Mouse (Mus musculus) neural tube, embryonic 13.5 days (tissue): ENCODE measurements at regions not wholly inside any gene's neighbourhood (a gene's known extent, or its start where the extent isn't known, plus 50 kb on each side); places are given as distances from the start of the nearest gene placed in this dataset.

Source experiments
- ATAC-seq: fragments of 200-750 bp; cut with Nextera tagmentation; 2 replicates; pipeline ENCODE4 v1.8.0; 2017; ENCODE audit warnings: low read depth, mild to moderate bottlenecking, moderate TSS enrichment, moderate library complexity
- H3K27ac ChIP-seq: fragments of 300-500 bp; sonication (generic); replicated peaks from 2 replicates; pipeline ENCODE4 v1.5.1; 2015; ENCODE audit warnings: moderate library complexity, mild to moderate bottlenecking, inconsistent platforms
- H3K27me3 ChIP-seq: fragments of 300-500 bp; sonication (generic); 2 replicates; pipeline ENCODE4 v1.6.1; 2015; ENCODE audit warnings: mild to moderate bottlenecking, inconsistent platforms
- H3K36me3 ChIP-seq: fragments of 300-500 bp; sonication (generic); 2 replicates; pipeline ENCODE4 v1.6.1; 2015; ENCODE audit warnings: mild to moderate bottlenecking, inconsistent platforms
- H3K4me1 ChIP-seq: fragments of 300-500 bp; sonication (generic); replicated peaks from 2 replicates; pipeline ENCODE4 v1.6.1; 2015; ENCODE audit warnings: inconsistent platforms
- H3K4me2 ChIP-seq: fragments of 300-500 bp; sonication (generic); 2 replicates; pipeline ENCODE4 v1.6.1; 2015; ENCODE audit warnings: inconsistent platforms, mild to moderate bottlenecking, moderate library complexity
- H3K4me3 ChIP-seq: fragments of 300-500 bp; sonication (generic); 2 replicates; pipeline ENCODE4 v1.5.1; 2015; ENCODE audit warnings: mild to moderate bottlenecking, inconsistent platforms
- H3K9ac ChIP-seq: fragments of 300-500 bp; sonication (generic); 2 replicates; pipeline ENCODE4 v1.6.1; 2015; ENCODE audit warnings: moderate library complexity, mild to moderate bottlenecking, inconsistent platforms
- H3K9me3 ChIP-seq: fragments of 300-500 bp; sonication (generic); 2 replicates; pipeline ENCODE4 v1.6.1; 2016; ENCODE audit warnings: inconsistent platforms
- WGBS: fragments of 180-500 bp; shearing (Covaris S2); methylation state at CpG from one replicate; pipeline ENCODE4 v1.1.7; 2015; 5-methylcytosine and 5-hydroxymethylcytosine counted together

GRCm38 (mm10) chr6:98513217-98513616 is 170.7 kb upstream of the Gm765 start:
- H3K4me3 ChIP-seq, result no peak overlapping the region
- ATAC-seq, result no peak
- no peaks in the 10 kb centered on the region for H3K27me3 ChIP-seq
- H3K9ac ChIP-seq, result no peak overlapping the region
- 44% methylated on average over 3 of the region's 3 CpGs for WGBS
- H3K9me3 ChIP-seq, result no peaks in the 10 kb centered on the region
- no peak overlapping the region for H3K27ac ChIP-seq
- no peaks in the 10 kb centered on the region for H3K36me3 ChIP-seq
- peaks cover 19% of the 10 kb centered on the region; the same call in 1 of the 2 replicates for H3K4me1 ChIP-seq
- no peak overlapping the region for H3K4me2 ChIP-seq

GRCm38 (mm10) chr6:98502726-98503125 is 160.2 kb upstream of the Gm765 start:
- no peak for ATAC-seq
- H3K4me3 ChIP-seq, result no peak overlapping the region
- no peaks in the 10 kb centered on the region for H3K36me3 ChIP-seq
- no peak overlapping the region for H3K9ac ChIP-seq
- H3K4me2 ChIP-seq, result no peak overlapping the region
- 79% methylated on average over 2 of the region's 2 CpGs for WGBS
- H3K9me3 ChIP-seq, result no peaks in the 10 kb centered on the region
- no peaks in the 10 kb centered on the region for H3K27me3 ChIP-seq
- H3K4me1 ChIP-seq, result no peaks in the 10 kb centered on the region
- H3K27ac ChIP-seq, result no peak overlapping the region

GRCm38 (mm10) chr6:98499721-98500120 is 157.2 kb upstream of the Gm765 start:
- 69% methylated on average over 5 of the region's 5 CpGs for WGBS
- Histone ChIP-seq H3K4me1 (no peaks in the 10 kb centered on the region), H3K27ac (no peak overlapping the region), H3K4me3 (no peak overlapping the region), H3K36me3 (no peaks in the 10 kb centered on the region), H3K9ac (no peak overlapping the region), H3K4me2 (no peak overlapping the region), H3K9me3 (no peaks in the 10 kb centered on the region), H3K27me3 (no peaks in the 10 kb centered on the region)
- ATAC-seq, result no peak

GRCm38 (mm10) chr6:98486626-98487025 is 144.1 kb upstream of the Gm765 start:
- Histone ChIP-seq H3K27me3 (no peaks in the 10 kb centered on the region), H3K27ac (no peak overlapping the region), H3K4me2 (no peak overlapping the region), H3K9me3 (no peaks in the 10 kb centered on the region), H3K36me3 (no peaks in the 10 kb centered on the region), H3K4me1 (no peaks in the 10 kb centered on the region), H3K9ac (no peak overlapping the region), H3K4me3 (no peak overlapping the region)
- no peak for ATAC-seq
- 85% methylated on average over 3 of the region's 3 CpGs for WGBS

- Histone ChIP-seq H3K4me3 (no peak overlapping the region), H3K4me2 (no peak overlapping the region), H3K9me3 (no peaks in the 10 kb centered on the region), H3K36me3 (no peaks in the 10 kb centered on the region), H3K4me1 (no peaks in the 10 kb centered on the region), H3K27me3 (no peaks in the 10 kb centered on the region), H3K27ac (no peak overlapping the region), H3K9ac (no peak overlapping the region)
- WGBS, result 33% methylated on average over 3 of the region's 3 CpGs
- ATAC-seq, result no peak
Observed at GRCm38 (mm10) chr6:98483319-98484123, 141.0 kb upstream of the Gm765 start.

- H3K36me3 ChIP-seq, result no peaks in the 10 kb centered on the region
- no peaks in the 10 kb centered on the region for H3K9me3 ChIP-seq
- no peaks in the 10 kb centered on the region for H3K27me3 ChIP-seq
- H3K4me1 ChIP-seq, result no peaks in the 10 kb centered on the region
- no peak overlapping the region for H3K4me3 ChIP-seq
- H3K27ac ChIP-seq, result no peak overlapping the region
- no peak overlapping the region for H3K9ac ChIP-seq
- ATAC-seq, result no peak
- H3K4me2 ChIP-seq, result no peak overlapping the region
- WGBS, result 71% methylated on average over 2 of the region's 2 CpGs
Observed at GRCm38 (mm10) chr6:98482319-98482718, 139.8 kb upstream of the Gm765 start.

GRCm38 (mm10) chr6:98467563-98467962 is 125.0 kb upstream of the Gm765 start:
- Histone ChIP-seq H3K4me2 (no peak overlapping the region), H3K4me1 (no peaks in the 10 kb centered on the region), H3K36me3 (no peaks in the 10 kb centered on the region), H3K4me3 (no peak overlapping the region), H3K27ac (no peak overlapping the region), H3K9ac (no peak overlapping the region), H3K27me3 (no peaks in the 10 kb centered on the region), H3K9me3 (no peaks in the 10 kb centered on the region)
- no peak for ATAC-seq

- no peak for ATAC-seq
- Histone ChIP-seq H3K27ac (no peak overlapping the region), H3K9me3 (no peaks in the 10 kb centered on the region), H3K4me2 (no peak overlapping the region), H3K36me3 (no peaks in the 10 kb centered on the region), H3K4me3 (no peak overlapping the region), H3K4me1 (0 out of 2 replicates have a peak, but pooled peaks cover 2% of the 10 kb centered on the region), H3K27me3 (no peaks in the 10 kb centered on the region), H3K9ac (no peak overlapping the region)
- 54% methylated on average over 7 of the region's 7 CpGs for WGBS
Observed at GRCm38 (mm10) chr6:98452277-98452676, 109.7 kb upstream of the Gm765 start.

GRCm38 (mm10) chr6:98435676-98436075 is 93.1 kb upstream of the Gm765 start:
- ATAC-seq, result no peak
- no peaks in the 10 kb centered on the region for H3K9me3 ChIP-seq
- no peaks in the 10 kb centered on the region for H3K4me1 ChIP-seq
- H3K4me2 ChIP-seq, result peak overlapping the region; percentile 4; the same call in 1 of the 2 replicates
- 20% methylated on average over 6 of the region's 6 CpGs for WGBS
- H3K27ac ChIP-seq, result no peak overlapping the region
- H3K9ac ChIP-seq, result no peak overlapping the region
- H3K36me3 ChIP-seq, result no peaks in the 10 kb centered on the region
- no peak overlapping the region for H3K4me3 ChIP-seq
- no peaks in the 10 kb centered on the region for H3K27me3 ChIP-seq

GRCm38 (mm10) chr6:98433286-98433685 is 90.7 kb upstream of the Gm765 start:
- no peaks in the 10 kb centered on the region for H3K36me3 ChIP-seq
- H3K9me3 ChIP-seq, result no peaks in the 10 kb centered on the region
- WGBS, result 55% methylated on average over 6 of the region's 6 CpGs
- H3K27ac ChIP-seq, result no peak overlapping the region
- no peak overlapping the region for H3K4me2 ChIP-seq
- H3K9ac ChIP-seq, result no peak overlapping the region
- no peak overlapping the region for H3K4me3 ChIP-seq
- H3K4me1 ChIP-seq, result no peaks in the 10 kb centered on the region
- ATAC-seq, result no peak
- no peaks in the 10 kb centered on the region for H3K27me3 ChIP-seq

GRCm38 (mm10) chr6:98429120-98429519 is 86.6 kb upstream of the Gm765 start:
- Histone ChIP-seq H3K4me2 (no peak overlapping the region), H3K36me3 (no peaks in the 10 kb centered on the region), H3K27me3 (no peaks in the 10 kb centered on the region), H3K9ac (no peak overlapping the region), H3K4me3 (no peak overlapping the region), H3K4me1 (no peaks in the 10 kb centered on the region), H3K27ac (no peak overlapping the region), H3K9me3 (no peaks in the 10 kb centered on the region)
- 75% methylated on average over 5 of the region's 5 CpGs for WGBS
- no peak for ATAC-seq

GRCm38 (mm10) chr6:98402605-98403004 is 60.1 kb upstream of the Gm765 start:
- no peaks in the 10 kb centered on the region for H3K36me3 ChIP-seq
- H3K4me3 ChIP-seq, result no peak overlapping the region
- H3K27ac ChIP-seq, result no peak overlapping the region
- H3K9ac ChIP-seq, result no peak overlapping the region
- no peak overlapping the region for H3K4me2 ChIP-seq
- H3K4me1 ChIP-seq, result no peaks in the 10 kb centered on the region
- 88% methylated on average over 1 of the region's 1 CpGs for WGBS
- H3K27me3 ChIP-seq, result no peaks in the 10 kb centered on the region
- no peak for ATAC-seq
- H3K9me3 ChIP-seq, result peaks cover 2% of the 10 kb centered on the region; the same call in 1 of the 2 replicates

GRCm38 (mm10) chr6:98394589-98394988 is 52.0 kb upstream of the Gm765 start:
- Histone ChIP-seq H3K27me3 (no peaks in the 10 kb centered on the region), H3K36me3 (no peaks in the 10 kb centered on the region), H3K4me3 (no peak overlapping the region), H3K27ac (no peak overlapping the region), H3K4me2 (no peak overlapping the region), H3K9me3 (peaks cover 2% of the 10 kb centered on the region; the same call in 1 of the 2 replicates), H3K9ac (no peak overlapping the region), H3K4me1 (no peaks in the 10 kb centered on the region)
- no peak for ATAC-seq
- 44% methylated on average over 5 of the region's 5 CpGs for WGBS
